Mouse (Mus musculus): ENCODE results near the gene Olfr1441. TPM values are rescaled to one million over a fixed set of nuclear protein-coding genes. Genes with fewer than 3 reads are reported as not detected.

Olfr1441 gene
- polyA plus RNA-seq, 1 experiment: not detected

DNA sequence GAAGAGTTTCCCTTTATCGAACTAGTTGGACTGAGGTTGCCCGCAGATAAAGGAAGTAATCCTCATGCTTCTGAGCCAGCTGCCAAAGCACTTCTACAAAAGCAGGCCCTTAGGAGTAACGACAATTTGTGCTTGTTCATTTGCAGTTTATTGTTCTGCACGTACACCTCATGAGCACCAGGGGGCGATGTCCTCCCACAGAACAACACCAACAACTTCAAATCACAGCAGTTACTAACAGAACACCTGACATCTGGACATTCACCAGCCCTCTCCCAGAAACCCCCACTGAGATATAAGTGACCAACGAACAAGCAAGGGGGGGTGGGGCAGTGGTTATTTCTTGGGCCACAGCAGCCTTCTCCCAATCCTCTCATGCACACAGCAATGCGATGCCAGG lies 49.0 kb downstream of the Olfr1441 start:
- Histone ChIP-seq H3K4me3 (ENCODE audit: insufficient read depth, low read depth, low read length) (no peak overlapping the region), H3K4me1 (ENCODE audit: control insufficient read depth, insufficient read depth, low read length) (no peaks in the 10 kb centered on the region), H3K27ac (ENCODE audit: insufficient read depth, low read depth, low read length) (no peak overlapping the region)
- TF ChIP-seq POLR2A (IDR thresholded peaks at IDR 0.05; ENCODE audit: insufficient read depth, low read depth, low read length) (no peak), CTCF (IDR thresholded peaks at IDR 0.05; ENCODE audit: insufficient read depth, low read depth, low read length) (no peak)
- WGBS: 14% methylated on average over 7 of the region's 7 CpGs

DNA sequence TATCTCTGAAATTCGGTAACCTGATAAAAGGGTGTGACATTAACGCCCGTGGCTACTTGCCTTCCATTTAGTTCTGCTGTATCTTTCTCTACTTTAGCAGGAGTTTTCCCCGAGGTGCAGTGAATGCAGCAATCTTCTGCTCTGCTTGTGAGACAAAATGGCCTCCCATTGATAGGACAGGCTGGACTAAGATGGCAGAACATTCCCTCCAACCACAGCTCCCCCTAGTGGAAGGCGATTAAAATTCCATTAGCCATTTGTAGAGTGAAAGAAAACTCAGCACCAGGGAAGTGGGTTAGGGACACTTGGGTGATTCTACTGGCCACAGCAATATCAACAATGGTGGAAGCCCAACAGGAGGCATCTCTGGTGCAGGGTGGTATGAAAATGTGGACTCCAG lies 50.2 kb downstream of the Olfr1441 start:
- H3K27ac ChIP-seq (ENCODE audit: insufficient read depth, low read depth, low read length): no peak overlapping the region
- TF ChIP-seq POLR2A (IDR thresholded peaks at IDR 0.05; ENCODE audit: insufficient read depth, low read depth, low read length) (no peak), CTCF (IDR thresholded peaks at IDR 0.05; ENCODE audit: insufficient read depth, low read depth, low read length) (no peak)
- WGBS: 85% methylated on average over 5 of the region's 5 CpGs
- H3K4me1 ChIP-seq (ENCODE audit: control insufficient read depth, insufficient read depth, low read length): no peaks in the 10 kb centered on the region
- no peak overlapping the region for H3K4me3 ChIP-seq (ENCODE audit: insufficient read depth, low read depth, low read length)

- Histone ChIP-seq H3K4me1 (ENCODE audit: control insufficient read depth, insufficient read depth, low read length) (peaks cover 8% of the 10 kb centered on the region), H3K4me3 (ENCODE audit: insufficient read depth, low read depth, low read length) (no peak overlapping the region), H3K27ac (ENCODE audit: insufficient read depth, low read depth, low read length) (no peak overlapping the region)
- TF ChIP-seq CTCF (IDR thresholded peaks at IDR 0.05; ENCODE audit: insufficient read depth, low read depth, low read length): no peak
- 65% methylated on average over 3 of the region's 3 CpGs for WGBS
These were observed 54.6 kb downstream of the Olfr1441 start for GRCm38 (mm10) chr19:12471866-12472265.

DNA sequence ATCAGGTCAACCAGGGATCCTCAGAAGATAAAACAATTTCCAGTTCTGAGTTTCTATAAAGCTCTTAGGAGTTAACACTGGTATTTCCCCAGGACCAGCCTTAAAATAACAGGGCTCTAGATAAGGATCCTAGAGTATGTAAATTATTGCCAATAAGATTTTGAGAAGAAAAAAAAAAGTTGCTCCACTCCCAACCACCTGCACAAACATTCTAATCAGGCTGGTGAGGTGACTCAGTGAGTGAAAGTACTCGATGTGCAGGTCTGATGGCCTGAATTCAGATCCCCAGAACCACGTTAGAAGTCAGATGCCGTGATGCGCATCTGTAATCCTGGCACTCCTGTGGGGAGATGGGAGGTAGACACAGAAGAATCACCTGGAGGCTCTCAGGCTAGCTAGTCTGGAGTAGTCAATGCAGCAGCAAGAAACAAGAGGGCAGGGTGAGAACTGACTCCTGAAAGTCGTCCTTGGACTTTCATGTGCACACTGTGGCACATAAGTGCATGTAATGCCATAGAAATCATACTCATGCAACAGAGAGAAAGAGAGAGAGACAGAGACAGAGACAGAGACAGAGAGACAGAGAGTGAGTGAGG lies 55.2 kb downstream of the Olfr1441 start:
- H3K4me3 ChIP-seq (ENCODE audit: insufficient read depth, low read depth, low read length): no peak overlapping the region
- TF ChIP-seq POLR2A (IDR thresholded peaks at IDR 0.05; ENCODE audit: insufficient read depth, low read depth, low read length) (no peak), CTCF (IDR thresholded peaks at IDR 0.05; ENCODE audit: insufficient read depth, low read depth, low read length) (no peak)
- WGBS: 85% methylated on average over 5 of the region's 5 CpGs
- no peak overlapping the region for H3K27ac ChIP-seq (ENCODE audit: insufficient read depth, low read depth, low read length)
- peaks cover 9% of the 10 kb centered on the region for H3K4me1 ChIP-seq (ENCODE audit: control insufficient read depth, insufficient read depth, low read length)

Other genes starting within 250 kb of the Olfr1441 start
- gene Olfr1555-ps1, start 247.3 kb upstream of the Olfr1441 start, polyA plus RNA-seq (2012; ENCODE audit: insufficient read depth, insufficient read length, low replicate concordance, missing spikeins): not detected in 2 replicates
- not detected in 2 replicates for gene Olfr1431, start 216.8 kb upstream of the Olfr1441 start, polyA plus RNA-seq (2012; ENCODE audit: insufficient read depth, insufficient read length, low replicate concordance, missing spikeins)
- not detected in 2 replicates for gene Olfr1432, start 184.8 kb upstream of the Olfr1441 start, polyA plus RNA-seq (2012; ENCODE audit: insufficient read depth, insufficient read length, low replicate concordance, missing spikeins)
- gene Olfr262, start 175.8 kb upstream of the Olfr1441 start, polyA plus RNA-seq (2012; ENCODE audit: insufficient read depth, insufficient read length, low replicate concordance, missing spikeins): not detected in 2 replicates
- gene Olfr235, start 156.4 kb upstream of the Olfr1441 start, polyA plus RNA-seq (2012; ENCODE audit: insufficient read depth, insufficient read length, low replicate concordance, missing spikeins): not detected in 2 replicates
- not detected in 2 replicates for gene Olfr1434, start 137.6 kb upstream of the Olfr1441 start, polyA plus RNA-seq (2012; ENCODE audit: insufficient read depth, insufficient read length, low replicate concordance, missing spikeins)
- not detected in 2 replicates for gene Olfr1436, start 118.3 kb upstream of the Olfr1441 start, polyA plus RNA-seq (2012; ENCODE audit: insufficient read depth, insufficient read length, low replicate concordance, missing spikeins)
- not detected in 2 replicates for gene Olfr1437, start 92.3 kb upstream of the Olfr1441 start, polyA plus RNA-seq (2012; ENCODE audit: insufficient read depth, insufficient read length, low replicate concordance, missing spikeins)
- not detected in 2 replicates for gene Olfr1438-ps1, start 81.5 kb upstream of the Olfr1441 start, polyA plus RNA-seq (2012; ENCODE audit: insufficient read depth, insufficient read length, low replicate concordance, missing spikeins)
- gene Olfr1440, start 30.2 kb upstream of the Olfr1441 start, polyA plus RNA-seq (2012; ENCODE audit: insufficient read depth, insufficient read length, low replicate concordance, missing spikeins): not detected in 2 replicates
- gene Pfpl, start 10.5 kb downstream of the Olfr1441 start, polyA plus RNA-seq (2012; ENCODE audit: insufficient read depth, insufficient read length, low replicate concordance, missing spikeins): not detected in 2 replicates
- gene Mpeg1, start 43.3 kb downstream of the Olfr1441 start, polyA plus RNA-seq (2012; ENCODE audit: insufficient read depth, insufficient read length, low replicate concordance, missing spikeins): not detected in 2 replicates
- gene Dtx4, start 84.0 kb downstream of the Olfr1441 start, polyA plus RNA-seq (2012; ENCODE audit: insufficient read depth, insufficient read length, low replicate concordance, missing spikeins): not detected in 2 replicates
- not detected in 2 replicates for gene Fam111a, start 128.3 kb downstream of the Olfr1441 start, polyA plus RNA-seq (2012; ENCODE audit: insufficient read depth, insufficient read length, low replicate concordance, missing spikeins)
- not detected in 2 replicates for gene Gm4952, start 182.5 kb downstream of the Olfr1441 start, polyA plus RNA-seq (2012; ENCODE audit: insufficient read depth, insufficient read length, low replicate concordance, missing spikeins)
- gene Glyat, start 215.9 kb downstream of the Olfr1441 start, polyA plus RNA-seq (2012; ENCODE audit: insufficient read depth, insufficient read length, low replicate concordance, missing spikeins): not detected in 2 replicates

Data from olfactory bulb, adult 2 months (tissue).